Mouse (Mus musculus): Measurements from ENCODE around the gene Plekha1.

The Plekha1 gene

GRCm38 (mm10) chr7:130922981-130923731 lies 57.6 kb downstream of the Plekha1 start:
- DNase-seq (ENCODE audit: low spot score), result no peak

GRCm38 (mm10) chr7:130930401-130930800 lies 64.8 kb downstream of the Plekha1 start:
- no peak for DNase-seq (ENCODE audit: low spot score)

- DNase-seq (ENCODE audit: low spot score), result no peak
Observed at GRCm38 (mm10) chr7:130932921-130933320, 67.4 kb downstream of the Plekha1 start.

- no peak for DNase-seq (ENCODE audit: low spot score)
Observed at GRCm38 (mm10) chr7:130934654-130935053, 69.1 kb downstream of the Plekha1 start.

DNA sequence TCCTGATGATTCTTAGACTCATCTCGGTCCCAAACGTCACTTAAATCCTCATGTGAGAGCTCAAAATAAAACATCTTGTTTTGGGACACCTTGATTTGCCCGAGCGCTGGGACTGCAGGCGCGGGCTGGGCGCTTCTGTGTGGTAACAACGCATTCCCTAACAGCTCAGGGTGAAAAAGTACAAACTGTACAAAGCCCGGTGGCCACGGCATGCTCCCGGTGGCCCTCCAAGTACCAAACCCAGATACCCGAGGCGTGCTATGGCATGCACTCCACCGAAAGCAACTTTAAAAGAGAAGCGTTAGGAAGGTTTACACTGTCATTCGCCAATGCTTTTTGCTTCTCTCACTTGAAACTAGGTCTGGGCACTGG lies 69.9 kb downstream of the Plekha1 start:
- no peak for DNase-seq (ENCODE audit: low spot score)

DNA sequence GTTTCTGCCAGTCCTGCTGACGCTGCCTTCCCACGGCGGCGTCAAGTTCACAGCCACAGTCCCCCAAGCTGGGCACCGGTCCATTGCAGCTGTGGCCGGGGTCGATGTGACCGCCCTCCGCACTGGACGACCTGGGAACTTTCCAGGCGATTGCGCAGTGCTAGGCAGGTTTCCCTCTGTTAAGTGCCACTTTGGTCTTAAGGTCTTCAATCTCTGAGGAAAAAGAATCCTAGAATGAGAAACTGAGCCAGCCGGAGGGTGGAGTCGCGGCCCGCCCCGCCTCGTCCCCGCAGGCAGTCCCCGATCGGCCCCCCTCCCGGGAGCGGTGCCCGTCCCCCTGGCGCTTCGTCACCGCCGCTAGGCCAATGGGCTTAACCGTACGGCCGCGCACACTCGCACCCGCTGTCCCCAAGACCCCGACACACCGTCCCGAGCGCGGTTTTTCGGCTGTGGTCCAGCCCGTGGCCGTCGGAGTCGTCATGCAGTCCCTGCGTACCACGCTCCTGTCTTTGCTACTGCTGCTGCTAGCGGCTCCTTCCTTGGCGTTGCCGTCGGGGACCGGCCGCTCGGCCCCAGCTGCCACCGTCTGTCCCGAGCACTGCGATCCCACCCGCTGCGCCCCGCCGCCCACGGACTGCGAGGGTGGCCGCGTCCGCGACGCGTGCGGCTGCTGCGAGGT lies 70.4 kb downstream of the Plekha1 start, which contains the start of gene Htra1:
TSS of gene Htra1 (plus strand) at position 319 of the 679 bp plus-strand sequence.
- no peak for DNase-seq (ENCODE audit: low spot score)

- no peak for DNase-seq (ENCODE audit: low spot score)
Observed at GRCm38 (mm10) chr7:130936472-130936951, 71.0 kb downstream of the Plekha1 start.

DNA sequence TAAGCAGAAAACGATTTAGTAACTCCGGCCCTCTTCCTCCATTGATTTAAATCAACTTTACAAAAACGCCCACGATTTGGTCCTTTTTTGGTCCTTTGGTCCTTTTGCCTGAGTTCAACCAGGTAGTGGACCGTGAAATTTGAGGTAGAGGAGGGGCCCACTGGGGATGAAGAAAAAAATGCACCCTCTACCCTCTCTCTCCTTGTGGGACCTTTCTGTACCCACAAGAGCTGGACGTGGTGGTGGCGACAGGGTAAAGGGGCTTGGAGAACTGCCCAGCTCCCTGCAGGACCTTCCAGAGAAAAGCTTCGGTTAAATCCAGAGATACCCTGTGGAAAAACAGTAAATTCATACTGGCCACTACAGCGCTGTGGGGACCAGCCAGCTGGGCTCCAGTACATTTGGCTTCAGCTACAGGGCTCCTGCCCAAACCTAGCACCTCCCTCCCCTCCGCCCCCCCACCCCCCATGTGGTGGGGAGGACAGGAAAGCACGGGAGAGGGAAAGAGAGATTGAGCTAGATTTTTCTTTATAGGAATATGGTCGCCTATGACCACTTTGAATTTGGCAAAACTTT lies 71.8 kb downstream of the Plekha1 start:
- no peak for DNase-seq (ENCODE audit: low spot score)

DNA sequence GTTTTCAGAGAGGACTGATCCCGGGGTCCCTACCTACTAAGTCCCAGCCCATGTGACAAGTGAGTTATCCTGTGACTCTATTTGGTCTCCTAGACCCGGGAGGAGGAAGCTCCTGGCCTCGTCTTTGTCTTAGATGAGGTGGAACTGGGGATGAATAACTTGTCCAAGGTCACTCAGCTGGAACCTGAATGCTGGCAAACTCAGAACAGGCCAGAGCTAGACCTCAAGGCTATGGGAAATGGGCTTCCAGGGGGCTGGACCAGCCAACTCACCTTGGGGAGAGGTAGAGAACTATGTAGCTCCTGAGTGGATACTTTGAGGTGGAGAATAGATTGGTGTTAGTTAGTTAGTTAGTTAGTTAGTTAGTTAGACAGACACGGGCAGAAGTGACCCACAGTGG lies 72.4 kb downstream of the Plekha1 start:
- no peak for DNase-seq (ENCODE audit: low spot score)

DNA sequence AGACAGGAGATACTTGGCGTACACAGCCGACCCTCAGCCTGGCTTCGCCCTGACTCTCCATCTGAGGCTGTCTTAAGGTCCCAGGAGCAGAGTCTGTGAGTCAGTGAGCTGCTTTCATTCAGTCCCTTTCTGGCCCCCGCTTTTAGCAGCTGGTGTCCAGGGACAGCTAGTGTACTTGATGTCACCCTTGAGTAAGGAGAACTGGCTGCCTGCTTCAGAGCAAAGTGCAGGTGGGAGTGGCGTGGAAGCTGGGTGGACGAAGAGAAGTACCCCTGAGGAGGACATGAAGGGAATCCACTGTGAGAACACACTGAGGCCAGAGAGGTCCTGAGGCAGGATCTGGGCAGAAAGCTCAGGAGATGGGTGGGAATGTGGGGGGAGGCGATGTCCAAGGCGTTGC lies 73.3 kb downstream of the Plekha1 start:
- DNase-seq (ENCODE audit: low spot score), result no peak

GRCm38 (mm10) chr7:130940733-130941132 lies 75.2 kb downstream of the Plekha1 start:
- DNase-seq (ENCODE audit: low spot score), result no peak

DNA sequence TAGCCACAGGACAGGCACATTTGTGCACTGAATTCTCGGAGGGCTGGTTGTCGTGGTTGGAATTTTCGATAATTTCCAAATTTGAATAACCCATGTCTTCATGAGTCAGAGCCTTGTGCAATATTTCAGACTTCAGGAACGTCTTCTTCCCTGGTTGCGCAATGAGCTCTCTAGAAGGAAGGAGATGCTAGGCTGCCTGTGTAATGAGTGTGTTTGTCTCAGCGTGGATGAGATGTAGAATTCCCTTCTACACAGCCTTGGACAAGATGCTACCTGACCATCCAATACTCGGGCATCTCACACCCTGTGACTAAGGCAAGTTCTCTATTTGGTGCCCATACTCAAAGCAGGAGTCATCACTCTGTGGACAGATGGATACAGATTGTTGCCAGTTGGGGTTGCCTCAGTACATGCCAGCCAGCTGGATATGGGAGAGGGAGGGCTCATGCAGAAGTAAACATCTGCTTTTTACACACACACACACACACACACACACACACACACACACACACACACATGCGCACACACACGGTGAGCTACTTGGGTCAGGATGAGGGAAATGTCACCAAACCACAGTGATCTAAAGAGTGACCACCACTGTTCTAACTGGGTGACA lies 77.8 kb downstream of the Plekha1 start:
- DNase-seq (ENCODE audit: low spot score), result no peak

- DNase-seq (ENCODE audit: low spot score), result no peak
Observed at GRCm38 (mm10) chr7:130944766-130945475, 79.4 kb downstream of the Plekha1 start.

GRCm38 (mm10) chr7:130945730-130946129 lies 80.2 kb downstream of the Plekha1 start:
- DNase-seq (ENCODE audit: low spot score), result no peak

- DNase-seq (ENCODE audit: low spot score), result no peak
Observed at GRCm38 (mm10) chr7:130946303-130946702, 80.7 kb downstream of the Plekha1 start.

- no peak for DNase-seq (ENCODE audit: low spot score)
Observed at GRCm38 (mm10) chr7:130948563-130949208, 83.1 kb downstream of the Plekha1 start.

- DNase-seq (ENCODE audit: low spot score), result no peak
Observed at GRCm38 (mm10) chr7:130949331-130949751, 83.8 kb downstream of the Plekha1 start.

DNA sequence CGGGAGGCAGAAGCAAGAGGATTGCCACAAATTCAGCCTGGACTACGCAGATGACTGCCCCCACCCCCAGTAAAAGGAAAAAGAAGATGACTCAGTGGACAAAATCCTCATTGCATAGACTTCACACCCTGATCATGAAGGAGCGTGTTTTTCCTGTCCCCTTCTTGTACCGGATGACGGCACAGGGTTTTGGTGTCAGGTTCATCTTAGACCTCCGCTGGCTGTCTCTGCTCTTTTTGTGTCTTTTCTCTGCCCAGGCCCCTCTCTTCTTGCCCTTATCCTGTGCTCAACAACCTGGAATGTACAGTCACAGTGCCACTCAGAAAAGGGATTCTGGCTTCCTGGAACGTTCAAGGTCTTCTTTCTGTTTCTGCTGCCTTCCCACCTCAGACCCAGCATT lies 84.9 kb downstream of the Plekha1 start:
- DNase-seq (ENCODE audit: low spot score), result no peak

GRCm38 (mm10) chr7:130951004-130951403 lies 85.4 kb downstream of the Plekha1 start:
- DNase-seq (ENCODE audit: low spot score), result no peak

DNA sequence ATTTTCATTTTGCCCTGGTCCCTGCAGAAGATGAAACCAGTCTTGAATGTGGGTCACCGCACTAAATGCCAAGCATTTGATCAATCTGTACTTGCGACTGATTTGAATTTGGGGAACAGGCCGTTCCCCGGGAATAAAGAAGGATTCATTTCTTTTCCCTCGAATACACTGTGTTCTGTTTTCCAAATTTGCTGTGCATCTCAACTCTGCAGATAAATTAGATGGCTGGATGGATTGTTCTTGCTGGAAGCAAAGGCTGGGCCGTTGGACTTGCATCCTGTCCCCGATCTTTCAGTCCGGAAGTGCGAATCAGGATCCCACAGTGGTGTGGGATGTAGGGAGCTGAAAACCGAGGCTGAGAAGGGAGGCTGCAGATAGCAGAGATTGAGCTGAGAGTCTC lies 87.8 kb downstream of the Plekha1 start:
- no peak for DNase-seq (ENCODE audit: low spot score)

DNA sequence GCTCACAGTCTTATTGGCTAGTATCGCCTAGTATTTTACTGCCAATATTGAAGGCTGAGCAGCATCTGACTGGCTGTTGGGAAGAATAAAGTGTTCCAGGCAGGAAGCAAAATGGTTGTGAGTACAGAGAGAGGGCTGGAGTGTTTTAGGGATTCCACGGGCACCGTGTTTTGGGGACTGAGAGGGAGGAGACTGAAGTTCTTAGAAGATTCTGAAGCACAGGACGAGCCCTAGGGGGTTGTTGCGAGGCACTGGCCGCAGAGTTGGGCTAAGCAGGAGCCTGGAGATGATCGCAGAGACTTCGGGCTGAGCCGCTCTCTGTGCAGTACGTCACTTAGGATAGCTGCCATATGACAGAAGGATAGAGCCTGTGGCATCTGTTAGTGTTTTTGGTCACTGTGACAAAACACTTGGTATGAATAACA lies 88.6 kb downstream of the Plekha1 start:
- no peak for DNase-seq (ENCODE audit: low spot score)

Data from T-cell, adult 2 months (primary cell).